ENCODE assay signal across 23 mouse cellular contexts in genomic region chr11:106842002-106842401, GRCm38 (mm10). TPM values are rescaled to one million over a fixed set of nuclear protein-coding genes. Genes with fewer than 3 reads are reported as not detected.
DNase-seq lines count a peak whose midpoint lies in the region; ATAC-seq lines count a peak whose summit lies in the region.
"Had no signal": no experiment of that assay in that cellular context is flagged by ENCODE, and none has a peak within 500 bp of the region (broad histone marks: within the 10 kb centered on the region; RNA-seq: fewer than 3 reads in every experiment).

No protein-coding gene starts in this region.

- no peaks in the 10 kb centered on the region for H3K9me3 ChIP-seq in liver, embryonic 16.5 days (replicated peaks; ENCODE audit: control insufficient read depth, low read length)
- H3K9me3 ChIP-seq in liver, embryonic 11.5 days (ENCODE audit: control insufficient read depth, low read length): no peaks in the 10 kb centered on the region
- H3K9me3 ChIP-seq: forebrain, embryonic 13.5 days; hindbrain, embryonic 15.5 days; intestine, embryonic 15.5 days; limb, embryonic 10.5 days; liver, embryonic 13.5 days; lung, embryonic 15.5 days; megakaryocyte, embryonic 14.5 days; midbrain, embryonic 13.5 days; neural tube, embryonic 12.5 days had no signal

- no peaks in the 10 kb centered on the region for H3K27me3 ChIP-seq in liver, embryonic 16.5 days (ENCODE audit: control insufficient read depth, insufficient read depth, low read depth, low read length)
- no peaks in the 10 kb centered on the region for H3K27me3 ChIP-seq in liver, embryonic 11.5 days (replicated peaks; ENCODE audit: control insufficient read depth, insufficient read depth, low read length)
- H3K27me3 ChIP-seq: forebrain, embryonic 13.5 days; hindbrain, embryonic 15.5 days; intestine, embryonic 15.5 days; liver, embryonic 13.5 days; lung, embryonic 15.5 days; megakaryocyte, embryonic 14.5 days; midbrain, embryonic 13.5 days; neural tube, embryonic 12.5 days had no signal

- no peaks in the 10 kb centered on the region for H3K4me1 ChIP-seq in liver, embryonic 16.5 days (ENCODE audit: control insufficient read depth, low read depth, low read length)
- H3K4me1 ChIP-seq in liver, embryonic 11.5 days (replicated peaks; ENCODE audit: control insufficient read depth, insufficient read depth, low read length): no peaks in the 10 kb centered on the region
- H3K4me1 ChIP-seq: forebrain, embryonic 13.5 days; hindbrain, embryonic 15.5 days; intestine, embryonic 15.5 days; limb, embryonic 10.5 days; liver, embryonic 13.5 days; lung, embryonic 15.5 days; midbrain, embryonic 13.5 days; neural tube, embryonic 12.5 days had no signal

- DNase-seq in cerebellum, adult 11-12 months: peak; percentile 70
- DNase-seq in cerebellum, postnatal 4 days (ENCODE audit: low spot score in 2 of 2): no peak
- peak; percentile 14 for DNase-seq in kidney, adult 18-20 months
- DNase-seq in kidney, postnatal 10 days: no peak
- DNase-seq in liver, embryonic 11.5 days (ENCODE audit: low spot score): no peak
- no peak for DNase-seq in frontal cortex, postnatal 36 days (ENCODE audit: low spot score in 2 of 2)
- DNase-seq: adrenal gland, postnatal 10 days; gastrocnemius, adult 2 months; liver, embryonic 13.5 days; lung, postnatal 36 days; right cerebral cortex, postnatal 14 days; thymus, adult 2 months; thymus, postnatal 4 days had no signal

- no peak overlapping the region for H3K9ac ChIP-seq in liver, embryonic 16.5 days (ENCODE audit: low read depth, low read length)
- no peak overlapping the region for H3K9ac ChIP-seq in liver, embryonic 11.5 days (ENCODE audit: low read depth, low read length)
- H3K9ac ChIP-seq: forebrain, embryonic 13.5 days; hindbrain, embryonic 15.5 days; intestine, embryonic 15.5 days; liver, embryonic 13.5 days; lung, embryonic 15.5 days; midbrain, embryonic 13.5 days; neural tube, embryonic 12.5 days had no signal

- WGBS in liver, embryonic 16.5 days (ENCODE audit: insufficient replicate concordance): 71% methylated on average over 3 of the region's 3 CpGs
- WGBS in liver, embryonic 11.5 days: 87% methylated on average over 3 of the region's 3 CpGs

- H3K36me3 ChIP-seq in liver, embryonic 16.5 days (ENCODE audit: control insufficient read depth, insufficient read depth): peaks cover 2% of the 10 kb centered on the region; the same call in 1 of the 2 replicates
- H3K36me3 ChIP-seq in liver, embryonic 11.5 days (ENCODE audit: control insufficient read depth, insufficient read depth, low read length): peaks cover 8% of the 10 kb centered on the region; the same call in 1 of the 2 replicates

- ATAC-seq in liver, embryonic 16.5 days (ENCODE audit: low read depth): peak; percentile 51; the same call in 1 of the 2 replicates
- no peak for ATAC-seq in liver, embryonic 11.5 days (replicated peaks; ENCODE audit: low FRiP score)
- ATAC-seq: forebrain, embryonic 13.5 days; intestine, embryonic 15.5 days; midbrain, embryonic 13.5 days had no signal

- no peak overlapping the region for H3K4me3 ChIP-seq in liver, embryonic 16.5 days (ENCODE audit: low read depth, low read length)
- H3K4me3 ChIP-seq in liver, embryonic 11.5 days (ENCODE audit: low read depth, low read length): no peak overlapping the region
- H3K4me3 ChIP-seq: forebrain, embryonic 13.5 days; gastrocnemius, adult 2 months; hindbrain, embryonic 15.5 days; intestine, embryonic 15.5 days; limb, embryonic 10.5 days; liver, embryonic 13.5 days; lung, embryonic 15.5 days; megakaryocyte, embryonic 14.5 days; midbrain, embryonic 13.5 days; neural tube, embryonic 12.5 days had no signal

- no peak overlapping the region for H3K4me2 ChIP-seq in liver, embryonic 16.5 days (ENCODE audit: low read depth, low read length)
- no peak overlapping the region for H3K4me2 ChIP-seq in liver, embryonic 11.5 days
- H3K4me2 ChIP-seq: forebrain, embryonic 13.5 days; hindbrain, embryonic 15.5 days; intestine, embryonic 15.5 days; liver, embryonic 13.5 days; lung, embryonic 15.5 days; midbrain, embryonic 13.5 days; neural tube, embryonic 12.5 days had no signal

- no peak overlapping the region for H3K27ac ChIP-seq in liver, embryonic 16.5 days (ENCODE audit: low read length)
- H3K27ac ChIP-seq in liver, embryonic 11.5 days (ENCODE audit: low read depth, low read length): no peak overlapping the region
- H3K27ac ChIP-seq: forebrain, embryonic 13.5 days; gastrocnemius, adult 2 months; hindbrain, embryonic 15.5 days; intestine, embryonic 15.5 days; limb, embryonic 10.5 days; liver, embryonic 13.5 days; lung, embryonic 15.5 days; midbrain, embryonic 13.5 days; neural tube, embryonic 12.5 days; stomach, postnatal 0 days had no signal

RNA-seq across cellular contexts. Expression of gene Cep95, which starts 53.0 kb away (rescaled TPM):
- 8.6 and 10.0 TPM in 2 replicates for polyA plus RNA-seq in liver, embryonic 16.5 days (2015; fragmentation: Nextera tagmentation; extraction: Ambion mirVana)
- polyA plus RNA-seq in liver, embryonic 11.5 days (2014; fragmentation: Nextera tagmentation; extraction: Ambion mirVana): 18.6 and 21.1 TPM in 2 replicates

RNA-seq across cellular contexts. Expression of gene Ddx5, which starts 53.0 kb away (rescaled TPM):
- 118 and 124 TPM in 2 replicates for polyA plus RNA-seq in liver, embryonic 16.5 days (2015; fragmentation: Nextera tagmentation; extraction: Ambion mirVana)
- 288 and 310 TPM in 2 replicates for polyA plus RNA-seq in liver, embryonic 11.5 days (2014; fragmentation: Nextera tagmentation; extraction: Ambion mirVana)

Comparison
In these comparisons a context has a peak if more than half of its experiments do, and no peak if none do; other contexts are left out.
1. DNase-seq: peak in cerebellum, adult 11-12 months (single experiment) and kidney, adult 18-20 months (single experiment); none in cerebellum, postnatal 4 days (0 of 2), kidney, postnatal 10 days (single experiment), liver, embryonic 11.5 days (single experiment) and frontal cortex, postnatal 36 days (0 of 2).